ENCODE assay signal across 8 mouse cellular contexts in genomic region chr11:75046638-75047037, GRCm38 (mm10).
DNase-seq lines count a peak whose midpoint lies in the region; ATAC-seq and TF ChIP-seq lines count a peak whose summit lies in the region.
"Had no signal": no experiment of that assay in that cellular context is flagged by ENCODE, and none has a peak within 500 bp of the region (broad histone marks: within the 10 kb centered on the region; RNA-seq: fewer than 3 reads in every experiment).

No protein-coding gene starts in this region.

- 91% methylated on average over 3 of the region's 3 CpGs for WGBS in hindbrain, embryonic 15.5 days
- 93% methylated on average over 3 of the region's 3 CpGs for WGBS in hindbrain, embryonic 10.5 days
- WGBS in lung, embryonic 16.5 days = 53% methylated on average over 3 of the region's 3 CpGs
- 62% methylated on average over 3 of the region's 3 CpGs for WGBS in lung, adult 2 months
- WGBS in limb, embryonic 11.5 days = 75% methylated on average over 3 of the region's 3 CpGs
- WGBS in stomach, embryonic 15.5 days = 53% methylated on average over 3 of the region's 3 CpGs

- no peak for TF ChIP-seq POLR2A in lung, adult 2 months (IDR thresholded peaks at IDR 0.05; ENCODE audit: borderline replicate concordance, extremely low read depth, low read depth, low read length)

- H3K27me3 ChIP-seq in hindbrain, embryonic 15.5 days = no peaks in the 10 kb centered on the region
- no peaks in the 10 kb centered on the region for H3K27me3 ChIP-seq in hindbrain, embryonic 10.5 days (ENCODE audit: insufficient read depth, poor library complexity, severe bottlenecking)
- no peaks in the 10 kb centered on the region for H3K27me3 ChIP-seq in lung, embryonic 16.5 days (ENCODE audit: control insufficient read depth, insufficient read depth, low read depth, low read length)
- H3K27me3 ChIP-seq in limb, embryonic 11.5 days (ENCODE audit: control insufficient read depth, insufficient read depth, low read length) = no peaks in the 10 kb centered on the region
- H3K27me3 ChIP-seq in stomach, embryonic 15.5 days (replicated peaks) = no peaks in the 10 kb centered on the region

- no peak for TF ChIP-seq CTCF in lung, adult 2 months (IDR thresholded peaks at IDR 0.05; ENCODE audit: insufficient read depth, low read length)

- no peaks in the 10 kb centered on the region for H3K9me3 ChIP-seq in hindbrain, embryonic 15.5 days
- H3K9me3 ChIP-seq in hindbrain, embryonic 10.5 days = no peaks in the 10 kb centered on the region
- H3K9me3 ChIP-seq in lung, embryonic 16.5 days (ENCODE audit: control insufficient read depth, low read length) = no peaks in the 10 kb centered on the region
- H3K9me3 ChIP-seq in limb, embryonic 11.5 days (ENCODE audit: control insufficient read depth, low read length) = no peaks in the 10 kb centered on the region
- no peaks in the 10 kb centered on the region for H3K9me3 ChIP-seq in stomach, embryonic 15.5 days

- DNase-seq in hindbrain, embryonic 10.5 days (ENCODE audit: low spot score) = no peak
- DNase-seq in lung, adult 2 months = no peak
- DNase-seq in limb, embryonic 11.5 days (ENCODE audit: low spot score) = no peak
- DNase-seq in ovary, postnatal 36 days (ENCODE audit: low spot score) = no peak
- DNase-seq: thymus, postnatal 25 days had no signal

- H3K9ac ChIP-seq in hindbrain, embryonic 15.5 days = no peak overlapping the region
- H3K9ac ChIP-seq in lung, embryonic 16.5 days (ENCODE audit: low read length) = no peak overlapping the region
- H3K9ac ChIP-seq in limb, embryonic 11.5 days (ENCODE audit: low read length) = no peak overlapping the region
- no peak overlapping the region for H3K9ac ChIP-seq in stomach, embryonic 15.5 days

- H3K36me3 ChIP-seq in hindbrain, embryonic 15.5 days = peaks cover 7% of the 10 kb centered on the region; the same call in 1 of the 2 replicates
- peaks cover 81% of the 10 kb centered on the region for H3K36me3 ChIP-seq in hindbrain, embryonic 10.5 days
- H3K36me3 ChIP-seq in lung, embryonic 16.5 days (ENCODE audit: control insufficient read depth, insufficient read depth, low read length) = peaks cover 6% of the 10 kb centered on the region; the same call in 1 of the 2 replicates
- H3K36me3 ChIP-seq in limb, embryonic 11.5 days (ENCODE audit: control insufficient read depth, insufficient read depth, low read length) = peaks cover 2% of the 10 kb centered on the region; the same call in 1 of the 2 replicates
- 0 out of 2 replicates have a peak, but pooled peaks cover 4% of the 10 kb centered on the region for H3K36me3 ChIP-seq in stomach, embryonic 15.5 days

- H3K27ac ChIP-seq in hindbrain, embryonic 15.5 days (replicated peaks) = peak overlapping the region; percentile 40; the same call in 1 of the 2 replicates
- H3K27ac ChIP-seq in hindbrain, embryonic 10.5 days = no peak overlapping the region
- H3K27ac ChIP-seq in lung, embryonic 16.5 days (ENCODE audit: low read length) = peak overlapping the region; percentile 84
- peak overlapping the region; percentile 67; the same call in 1 of the 2 replicates for H3K27ac ChIP-seq in limb, embryonic 11.5 days (replicated peaks; ENCODE audit: low read depth, low read length)
- peak overlapping the region; percentile 86 for H3K27ac ChIP-seq in stomach, embryonic 15.5 days

- no peak overlapping the region for H3K4me2 ChIP-seq in hindbrain, embryonic 15.5 days
- no peak overlapping the region for H3K4me2 ChIP-seq in lung, embryonic 16.5 days (ENCODE audit: low read depth, low read length)
- no peak overlapping the region for H3K4me2 ChIP-seq in limb, embryonic 11.5 days (ENCODE audit: low read depth, severe bottlenecking)
- H3K4me2 ChIP-seq in stomach, embryonic 15.5 days = no peak overlapping the region

- peaks cover 19% of the 10 kb centered on the region for H3K4me1 ChIP-seq in hindbrain, embryonic 15.5 days (replicated peaks)
- peaks cover 7% of the 10 kb centered on the region; the same call in 1 of the 2 replicates for H3K4me1 ChIP-seq in hindbrain, embryonic 10.5 days (replicated peaks)
- peaks cover 56% of the 10 kb centered on the region for H3K4me1 ChIP-seq in lung, embryonic 16.5 days (replicated peaks; ENCODE audit: control insufficient read depth, insufficient read depth, low read length)
- H3K4me1 ChIP-seq in lung, adult 2 months (ENCODE audit: control insufficient read depth, insufficient read depth, low read length) = peaks cover 34% of the 10 kb centered on the region
- peaks cover 47% of the 10 kb centered on the region for H3K4me1 ChIP-seq in limb, embryonic 11.5 days (ENCODE audit: control insufficient read depth, insufficient read depth, low read length)
- peaks cover 50% of the 10 kb centered on the region for H3K4me1 ChIP-seq in stomach, embryonic 15.5 days

- ATAC-seq in hindbrain, embryonic 15.5 days (ENCODE audit: low FRiP score, low read depth) = no peak
- peak; percentile 15 for ATAC-seq in lung, embryonic 16.5 days (ENCODE audit: low read depth)
- ATAC-seq in limb, embryonic 11.5 days (ENCODE audit: insufficient number of reproducible peaks, low FRiP score, low TSS enrichment, low read depth) = no peak
- no peak for ATAC-seq in stomach, embryonic 15.5 days (ENCODE audit: insufficient read depth, low FRiP score, low read depth)

- H3K4me3 ChIP-seq in hindbrain, embryonic 15.5 days = no peak overlapping the region
- H3K4me3 ChIP-seq in hindbrain, embryonic 10.5 days = no peak overlapping the region
- H3K4me3 ChIP-seq in lung, embryonic 16.5 days (ENCODE audit: low read length) = no peak overlapping the region
- H3K4me3 ChIP-seq in lung, adult 2 months (replicated peaks; ENCODE audit: extremely low read depth, low read depth, low read length) = no peak overlapping the region
- no peak overlapping the region for H3K4me3 ChIP-seq in limb, embryonic 11.5 days (ENCODE audit: low read depth, low read length)
- H3K4me3 ChIP-seq in stomach, embryonic 15.5 days (replicated peaks) = no peak overlapping the region
